Mouse (Mus musculus) adrenal gland, adult 18-20 months (tissue): ENCODE data around the gene H2-Oa. TPM values are rescaled to one million over a fixed set of nuclear protein-coding genes. Genes with fewer than 3 reads are reported as not detected.
A peak's percentile ranks its signal among the peaks of the same experiment; 100 is the strongest.

Experiments
- DNase-seq, 2 experiments: peaks; one replicate each; pipeline ENCODE4 v3.0.0; 2021 to 2022; ENCODE audit warnings: low spot score in 2 of 2
- total RNA-seq, 2 experiments: library from RNA; stranded (reverse); gene quantifications; 1 replicate in 1 of 2; 2 replicates in 1 of 2; pipeline ENCODE4 v1.2.3; 2021

The H2-Oa gene
- total RNA-seq, 2 experiments from 2014 or later, result 0.36 to 0.54 TPM

GRCm38 (mm10) chr17:34121172-34121878 lies 29.2 kb downstream of the H2-Oa start:
- peak; percentile 82 to 85 for DNase-seq

GRCm38 (mm10) chr17:34121879-34122187 lies 29.7 kb downstream of the H2-Oa start:
- peak in 1 of 2 experiments; percentile 66 for DNase-seq

GRCm38 (mm10) chr17:34122188-34122984 lies 30.2 kb downstream of the H2-Oa start, which contains the start of gene Brd2:
TSS of gene Brd2 (minus strand) at chr17:34122634.
- peak; percentile 96 to 99 for DNase-seq

GRCm38 (mm10) chr17:34123111-34123510 lies 31.0 kb downstream of the H2-Oa start:
- DNase-seq, result no peak

- DNase-seq, result no peak
Measured at GRCm38 (mm10) chr17:34123518-34123917, 31.4 kb downstream of the H2-Oa start.

GRCm38 (mm10) chr17:34124649-34125048 lies 32.5 kb downstream of the H2-Oa start:
- no peak for DNase-seq

- DNase-seq, result no peak
Measured at GRCm38 (mm10) chr17:34126826-34127420, 34.8 kb downstream of the H2-Oa start.

GRCm38 (mm10) chr17:34127475-34127874 lies 35.3 kb downstream of the H2-Oa start:
- DNase-seq, result peak in 1 of 2 experiments; percentile 46

- no peak for DNase-seq
Measured at GRCm38 (mm10) chr17:34128264-34128937, 36.3 kb downstream of the H2-Oa start.

- no peak for DNase-seq
Measured at GRCm38 (mm10) chr17:34128944-34129791, 37.0 kb downstream of the H2-Oa start.

- no peak for DNase-seq
Measured at GRCm38 (mm10) chr17:34130073-34130947, 38.2 kb downstream of the H2-Oa start.

- DNase-seq, result no peak
Measured at GRCm38 (mm10) chr17:34131911-34132310, 39.8 kb downstream of the H2-Oa start.

GRCm38 (mm10) chr17:34133289-34133688 lies 41.1 kb downstream of the H2-Oa start:
- no peak for DNase-seq

- no peak for DNase-seq
Measured at GRCm38 (mm10) chr17:34134451-34134850, 42.3 kb downstream of the H2-Oa start.

- peak; percentile 99 to 100 for DNase-seq
Measured at GRCm38 (mm10) chr17:34135297-34136224, 43.4 kb downstream of the H2-Oa start.

GRCm38 (mm10) chr17:34137601-34138000 lies 45.5 kb downstream of the H2-Oa start:
- no peak for DNase-seq

- no peak for DNase-seq
Measured at GRCm38 (mm10) chr17:34138655-34139054, 46.5 kb downstream of the H2-Oa start.

- no peak for DNase-seq
Measured at GRCm38 (mm10) chr17:34139416-34139815, 47.3 kb downstream of the H2-Oa start.
